Mouse (Mus musculus): Measurements from ENCODE around the gene Pou2f3.

Pou2f3 gene

DNA sequence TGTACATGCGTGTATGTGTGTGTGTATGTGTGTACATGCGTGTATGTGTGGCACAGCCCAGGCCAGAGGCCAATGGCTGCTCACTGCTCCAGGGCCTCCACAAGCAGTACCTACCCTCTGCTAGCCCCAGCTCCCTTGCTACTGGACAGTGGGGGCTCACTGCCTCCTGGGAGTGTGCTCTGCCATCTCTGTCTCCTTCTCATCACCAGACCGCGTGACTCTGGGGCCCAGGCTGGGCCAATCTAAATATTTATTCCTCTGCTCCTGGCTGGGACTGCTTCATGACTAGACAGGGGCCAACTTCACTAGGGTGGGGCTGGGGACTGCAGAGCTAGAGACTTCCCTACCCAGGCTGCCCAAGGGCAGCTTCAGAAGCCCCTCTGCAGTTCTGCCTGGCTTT, 21.6 kb upstream of the Pou2f3 start:
- no peak for DNase-seq (ENCODE audit: low read depth, low spot score)

GRCm38 (mm10) chr9:43230886-43231285, 20.7 kb upstream of the Pou2f3 start:
- DNase-seq (ENCODE audit: low read depth, low spot score): no peak

DNA sequence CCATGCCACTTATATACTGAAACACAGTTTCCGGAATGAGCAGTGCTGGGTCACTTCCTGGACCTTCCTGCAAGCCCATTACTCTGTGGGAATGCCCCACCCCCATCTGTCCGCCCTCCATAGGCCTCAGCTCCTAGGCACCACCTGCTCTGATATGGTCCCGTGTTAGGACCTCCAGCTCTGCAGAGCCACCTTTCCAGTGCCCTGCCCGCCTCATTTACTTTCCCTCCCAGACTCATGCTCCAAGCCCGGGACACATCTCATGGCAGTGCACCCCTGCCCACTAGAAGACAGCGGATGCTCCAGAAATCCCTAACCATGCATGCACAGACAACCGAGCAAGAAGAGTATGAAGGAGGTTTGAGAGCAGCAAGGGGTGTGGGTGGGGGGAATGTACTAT, 19.8 kb upstream of the Pou2f3 start:
- no peak for DNase-seq (ENCODE audit: low read depth, low spot score)

DNA sequence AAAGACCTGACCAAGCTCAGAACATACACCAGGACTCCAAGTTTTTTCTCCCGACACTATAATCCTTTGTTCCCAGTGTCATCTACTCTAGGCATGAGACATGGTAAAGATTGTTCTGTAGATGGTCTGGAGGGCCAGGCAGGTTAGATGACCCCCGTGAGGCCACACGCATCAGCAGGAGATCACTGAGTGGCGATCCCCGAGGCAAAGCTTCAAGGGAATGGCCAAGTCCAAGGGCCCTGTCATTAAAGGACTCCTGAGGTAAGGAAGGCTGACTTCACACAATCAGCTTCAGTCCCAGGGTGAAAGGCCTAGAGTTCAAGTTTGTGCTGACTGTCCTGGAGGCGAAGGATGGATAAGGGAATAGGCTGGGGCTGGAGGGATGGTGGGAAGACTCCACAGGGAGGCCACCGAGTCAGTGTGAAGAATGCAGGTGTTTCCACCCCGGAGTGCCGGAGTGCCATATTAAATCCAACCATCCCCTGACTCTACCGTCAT, 19.3 kb upstream of the Pou2f3 start:
- no peak for DNase-seq (ENCODE audit: low read depth, low spot score)

GRCm38 (mm10) chr9:43228745-43229144, 18.6 kb upstream of the Pou2f3 start:
- DNase-seq (ENCODE audit: low read depth, low spot score): no peak

GRCm38 (mm10) chr9:43227626-43228025, 17.5 kb upstream of the Pou2f3 start:
- no peak for DNase-seq (ENCODE audit: low read depth, low spot score)

GRCm38 (mm10) chr9:43226573-43227160, 16.5 kb upstream of the Pou2f3 start:
- DNase-seq (ENCODE audit: low read depth, low spot score): no peak

DNA sequence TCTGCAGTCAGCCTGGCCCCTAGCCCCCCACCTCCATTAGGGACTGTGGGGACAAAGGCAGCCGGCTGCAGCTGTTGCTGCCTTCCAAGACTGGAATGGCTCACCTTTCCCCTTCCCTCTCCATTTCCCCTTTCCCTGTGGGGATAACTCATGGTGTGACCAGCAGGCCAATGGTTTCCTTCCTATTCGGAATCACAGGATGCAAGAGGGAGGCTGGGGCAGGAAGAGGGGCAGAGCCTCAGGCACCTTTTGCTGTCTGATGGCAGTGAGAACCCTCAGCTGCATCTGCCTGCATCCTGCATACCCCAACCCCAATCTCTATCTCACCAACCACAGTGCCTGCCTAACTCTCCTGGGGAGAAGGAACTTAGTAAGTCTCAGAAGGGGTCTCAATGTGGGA, 15.3 kb upstream of the Pou2f3 start:
- DNase-seq (ENCODE audit: low read depth, low spot score): no peak

GRCm38 (mm10) chr9:43224771-43225355, 14.7 kb upstream of the Pou2f3 start:
- DNase-seq (ENCODE audit: low read depth, low spot score): no peak

DNA sequence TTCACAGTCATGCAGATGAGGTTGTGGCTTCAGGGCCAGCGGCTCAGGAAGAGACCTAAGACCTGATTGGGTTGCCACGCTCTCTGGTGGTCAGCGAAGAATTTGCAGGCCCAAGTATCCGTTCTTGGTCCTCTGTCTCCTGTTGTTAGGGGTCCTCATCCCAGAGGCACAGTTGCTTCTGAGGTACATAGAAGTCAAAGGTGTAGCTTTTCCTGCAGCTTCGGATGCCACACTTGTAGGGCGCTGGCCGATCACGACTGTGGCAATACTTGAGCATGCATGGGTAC, 12.2 kb upstream of the Pou2f3 start:
- no peak for DNase-seq (ENCODE audit: low read depth, low spot score)

DNA sequence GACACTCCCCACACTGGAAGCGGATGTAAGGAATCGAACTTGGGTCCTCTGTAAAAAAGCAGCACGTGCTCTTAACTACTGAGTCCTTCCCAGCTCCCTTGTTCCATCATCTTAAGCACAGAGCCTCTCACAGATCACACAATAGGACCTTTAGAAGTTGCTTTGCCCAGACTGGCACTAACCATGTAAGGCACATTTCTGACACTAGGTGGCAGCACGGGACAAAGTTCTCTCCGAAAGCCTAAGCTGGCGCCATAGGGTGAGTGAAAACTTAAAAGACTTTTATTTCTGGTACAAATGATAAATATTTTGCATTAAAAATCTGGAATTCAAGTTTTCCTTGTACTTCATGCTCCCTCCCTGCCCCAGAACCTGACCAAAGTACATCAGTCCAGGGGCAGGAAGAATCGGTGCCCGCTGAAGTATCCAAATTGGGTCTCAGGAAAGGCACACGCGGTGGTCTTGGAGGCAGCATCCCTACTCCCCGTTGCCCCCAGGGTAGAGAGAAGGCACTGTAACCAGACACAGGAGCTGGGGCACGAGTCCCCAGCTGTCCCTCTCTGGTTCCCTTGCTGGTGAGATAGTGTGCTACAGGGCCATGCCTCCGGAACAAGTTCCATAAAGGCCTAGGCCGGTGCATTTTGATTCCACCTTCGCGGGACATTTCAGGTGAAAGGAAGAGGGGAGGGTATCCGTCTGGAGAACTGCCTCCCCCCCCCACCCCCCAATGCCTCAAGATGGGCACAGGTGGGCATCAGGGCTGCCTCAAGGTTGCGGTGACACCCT, 11.7 kb upstream of the Pou2f3 start:
- peak; percentile 73 for DNase-seq (ENCODE audit: low read depth, low spot score)

GRCm38 (mm10) chr9:43210771-43211450, 742 bp upstream of the Pou2f3 start:
- DNase-seq (ENCODE audit: low read depth, low spot score): peak; percentile 28

GRCm38 (mm10) chr9:43206022-43206390, 4.2 kb downstream of the Pou2f3 start:
- DNase-seq (ENCODE audit: low read depth, low spot score): no peak

- no peak for DNase-seq (ENCODE audit: low read depth, low spot score)
Observed at GRCm38 (mm10) chr9:43205343-43206021, 4.7 kb downstream of the Pou2f3 start.

DNA sequence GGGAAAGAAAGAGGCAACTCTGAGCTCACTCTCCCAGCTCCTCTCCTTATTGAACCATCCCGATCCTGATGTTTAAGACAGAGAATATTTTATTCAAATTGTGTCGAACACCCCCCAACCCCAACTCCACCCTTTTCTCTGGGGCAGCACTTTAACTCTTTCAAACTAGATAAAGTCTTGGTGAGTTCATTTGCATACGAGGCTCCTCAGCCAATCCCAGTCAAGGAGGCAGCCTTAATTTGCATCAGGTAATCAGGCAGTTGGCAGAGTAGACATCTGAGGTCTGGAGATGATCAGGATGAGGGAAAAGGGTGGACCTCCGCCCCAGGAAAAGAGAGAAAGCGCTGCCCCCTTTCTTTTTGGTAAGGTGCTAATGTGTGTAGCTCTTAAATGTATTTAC, 10.0 kb downstream of the Pou2f3 start:
- DNase-seq (ENCODE audit: low read depth, low spot score): no peak

- DNase-seq (ENCODE audit: low read depth, low spot score): no peak
Observed at GRCm38 (mm10) chr9:43194001-43194400, 16.2 kb downstream of the Pou2f3 start.

DNA sequence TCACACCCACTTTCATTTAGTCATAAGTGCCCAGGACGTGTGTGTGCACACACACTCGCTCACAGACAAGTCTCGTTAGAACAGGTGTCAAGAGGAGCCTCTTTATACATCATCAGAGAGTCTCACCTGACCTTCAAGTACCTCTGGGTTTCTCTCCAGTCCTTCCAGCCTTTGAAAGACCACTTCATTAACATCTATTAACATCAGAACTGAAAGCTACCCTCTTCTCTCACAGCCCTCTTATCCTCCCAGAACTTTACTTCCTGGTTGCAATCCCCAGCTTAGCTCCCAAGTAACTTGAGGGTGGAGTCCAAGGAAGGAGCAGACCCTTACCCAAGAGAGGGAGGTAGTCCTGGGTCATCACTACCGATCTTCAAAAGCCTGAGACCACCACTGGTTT, 18.6 kb downstream of the Pou2f3 start:
- DNase-seq (ENCODE audit: low read depth, low spot score): no peak

- DNase-seq (ENCODE audit: low read depth, low spot score): no peak
Observed at GRCm38 (mm10) chr9:43189021-43189356, 21.2 kb downstream of the Pou2f3 start.

GRCm38 (mm10) chr9:43188309-43189020, 21.7 kb downstream of the Pou2f3 start:
- no peak for DNase-seq (ENCODE audit: low read depth, low spot score)

GRCm38 (mm10) chr9:43179614-43180013, 30.6 kb downstream of the Pou2f3 start:
- DNase-seq (ENCODE audit: low read depth, low spot score): no peak

DNA sequence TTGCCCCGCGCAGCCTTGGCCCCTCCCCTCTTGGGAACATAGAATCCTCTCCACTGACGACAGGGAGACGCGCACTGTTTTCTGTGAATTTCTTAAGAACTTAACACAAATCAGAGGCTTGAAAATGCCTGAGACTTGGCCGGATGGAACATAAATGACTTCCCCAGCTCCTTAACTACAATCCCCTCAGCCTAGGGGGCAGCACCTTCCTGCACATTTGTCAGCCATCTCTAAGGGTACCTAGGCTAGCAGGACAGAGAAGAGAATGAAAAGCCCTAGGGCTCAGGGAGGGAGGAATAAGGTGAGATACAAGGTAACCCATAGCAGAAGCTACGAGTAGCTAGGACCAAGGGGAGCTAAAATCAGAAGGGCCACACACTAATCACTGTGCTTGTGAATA, 32.0 kb downstream of the Pou2f3 start:
- no peak for DNase-seq (ENCODE audit: low read depth, low spot score)

DNA sequence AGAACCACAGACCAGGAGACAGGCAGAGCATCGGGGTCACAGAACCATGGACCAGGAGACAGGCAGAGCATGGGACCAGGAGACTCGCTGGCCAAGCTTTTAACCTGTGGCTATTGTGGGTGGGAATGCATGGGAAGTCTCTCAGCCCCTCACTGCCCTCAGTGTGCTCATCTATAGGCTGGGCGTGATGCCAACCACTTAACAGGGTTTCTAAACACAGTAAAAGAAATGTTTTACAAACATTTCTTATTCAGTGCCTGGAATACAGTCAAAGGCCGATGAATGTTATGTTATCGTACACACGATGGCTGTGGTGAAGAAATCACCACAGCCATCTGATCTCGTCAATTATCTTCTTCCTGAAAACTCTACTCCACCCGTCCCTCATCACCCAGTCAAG, 43.1 kb downstream of the Pou2f3 start:
- DNase-seq (ENCODE audit: low read depth, low spot score): no peak
